Mouse (Mus musculus) MEL (cell line): ENCODE measurements around the gene Rin1. TPM values are rescaled to one million over a fixed set of nuclear protein-coding genes. Genes with fewer than 3 reads are reported as not detected.
A peak's percentile ranks its signal among the peaks of the same experiment; 100 is the strongest.

Source experiments
- DNase-seq: peaks from one replicate; pipeline ENCODE4 v3.0.0; 2011; ENCODE audit warnings: low read depth, low spot score
- H3K27ac ChIP-seq: 2 replicates; pipeline ENCODE4 v1.5.1; 2012; ENCODE audit warnings: low read depth, mild to moderate bottlenecking, control low read depth, low read length, moderate library complexity; ENCODE audit not compliant: control insufficient read depth
- H3K27me3 ChIP-seq, 2 experiments: fragments of 150-350 bp in 1 of 2; sonication (generic) in 1 of 2; 2 replicates each; pipeline ENCODE4 v1.6.1; 2012; ENCODE audit warnings: low read length in 2 of 2, mild to moderate bottlenecking in 2 of 2, improper control_type of control experiment in 1 of 2, moderate library complexity in 1 of 2; ENCODE audit not compliant: insufficient read depth in 2 of 2, control insufficient read depth in 1 of 2
- H3K36me3 ChIP-seq, 2 experiments: 2 replicates each; pipeline ENCODE4 v1.6.1; 2012 to 2014; ENCODE audit warnings: low read length in 2 of 2, improper control_type of control experiment in 1 of 2, inconsistent platforms in 1 of 2, mild to moderate bottlenecking in 1 of 2; ENCODE audit not compliant: insufficient read depth in 2 of 2, control insufficient read depth in 1 of 2
- H3K4me1 ChIP-seq, 2 experiments: fragments of 150-350 bp in 1 of 2; sonication (generic) in 1 of 2; 2 replicates each; pipeline ENCODE4 v1.6.1; 2012; ENCODE audit warnings: low read length in 2 of 2, improper control_type of control experiment in 1 of 2, mild to moderate bottlenecking in 1 of 2; ENCODE audit not compliant: insufficient read depth in 2 of 2, control insufficient read depth in 1 of 2
- H3K4me3 ChIP-seq, 2 experiments: fragments of 150-350 bp in 1 of 2; sonication (generic) in 1 of 2; 2 replicates each; pipeline ENCODE4 v1.5.1; 2012; ENCODE audit warnings: low read depth in 2 of 2, low read length in 2 of 2, mild to moderate bottlenecking in 2 of 2, moderate library complexity in 2 of 2, control low read depth in 1 of 2, improper control_type of control experiment in 1 of 2; ENCODE audit not compliant: control insufficient read depth in 1 of 2, insufficient read depth in 1 of 2
- H3K79me2 ChIP-seq: 2 replicates; pipeline ENCODE4 v1.6.1; 2012; ENCODE audit warnings: mild to moderate bottlenecking, low read length, moderate library complexity; ENCODE audit not compliant: control insufficient read depth, poor library complexity, insufficient read depth
- H3K9ac ChIP-seq: 2 replicates; pipeline ENCODE4 v1.6.1; 2012; ENCODE audit warnings: low read depth, mild to moderate bottlenecking, control low read depth, low read length, moderate library complexity; ENCODE audit not compliant: control insufficient read depth, poor library complexity, severe bottlenecking
- H3K9me3 ChIP-seq: fragments of 150-350 bp; sonication (generic); replicated peaks from 2 replicates; pipeline ENCODE4 v1.6.1; 2012; ENCODE audit warnings: mild to moderate bottlenecking, low read length, improper control_type of control experiment, moderate library complexity; ENCODE audit not compliant: insufficient read depth
- BHLHE40 ChIP-seq: IDR thresholded peaks from 2 replicates; pipeline ENCODE4 v1.6.1; 2012; ENCODE audit warnings: low read depth, mild to moderate bottlenecking, inconsistent platforms, low read length, improper control_type of control experiment, borderline replicate concordance
- E2F4 ChIP-seq: IDR thresholded peaks from 2 replicates; pipeline ENCODE4 v1.6.1; 2011; ENCODE audit warnings: low read depth, low read length, improper control_type of control experiment, borderline replicate concordance
- EP300 ChIP-seq, 2 experiments: IDR thresholded peaks; 2 replicates each; pipeline ENCODE4 v1.6.1; 2011; ENCODE audit warnings: improper control_type of control experiment in 2 of 2, low read length in 2 of 2, low read depth in 1 of 2, mild to moderate bottlenecking in 1 of 2
- ETS1 ChIP-seq: IDR thresholded peaks from 2 replicates; pipeline ENCODE4 v1.6.1; 2012; ENCODE audit warnings: low read depth, mild to moderate bottlenecking, inconsistent platforms, low read length, improper control_type of control experiment, moderate library complexity
- GABPA ChIP-seq: IDR thresholded peaks from 2 replicates; pipeline ENCODE4 v1.6.1; 2012; ENCODE audit warnings: low read depth, mild to moderate bottlenecking, inconsistent platforms, low read length, improper control_type of control experiment, moderate library complexity
- POLR2A ChIP-seq, 2 experiments: IDR thresholded peaks; 2 replicates each; pipeline ENCODE4 v1.6.1; 2011 to 2012; ENCODE audit warnings: low read length in 2 of 2, mild to moderate bottlenecking in 2 of 2, control low read depth in 1 of 2, improper control_type of control experiment in 1 of 2, low read depth in 1 of 2, moderate library complexity in 1 of 2; ENCODE audit not compliant: control insufficient read depth in 1 of 2, insufficient read depth in 1 of 2, poor library complexity in 1 of 2
- RCOR1 ChIP-seq: IDR thresholded peaks from 2 replicates; pipeline ENCODE4 v1.6.1; 2012; ENCODE audit warnings: low read depth, mild to moderate bottlenecking, inconsistent platforms, low read length, improper control_type of control experiment
- SIN3A ChIP-seq: IDR thresholded peaks from 2 replicates; pipeline ENCODE4 v1.6.1; 2012; ENCODE audit warnings: low read length, improper control_type of control experiment, inconsistent platforms
- SMC3 ChIP-seq: IDR thresholded peaks from 2 replicates; pipeline ENCODE4 v1.6.1; 2011; ENCODE audit warnings: low read depth, low read length, improper control_type of control experiment
- TBP ChIP-seq: IDR thresholded peaks from 2 replicates; pipeline ENCODE4 v1.8.0; 2011; ENCODE audit warnings: low read depth, low read length, improper control_type of control experiment
- UBTF ChIP-seq: IDR thresholded peaks from 2 replicates; pipeline ENCODE4 v1.6.1; 2012; ENCODE audit warnings: low read depth, mild to moderate bottlenecking, inconsistent platforms, low read length, improper control_type of control experiment, moderate library complexity, borderline replicate concordance; ENCODE audit not compliant: insufficient read depth
- USF1 ChIP-seq: IDR thresholded peaks from 2 replicates; pipeline ENCODE4 v1.6.1; 2014; ENCODE audit warnings: low read depth, mild to moderate bottlenecking, inconsistent platforms, low read length, improper control_type of control experiment, moderate library complexity
- USF2 ChIP-seq, 2 experiments: IDR thresholded peaks; 2 replicates each; pipeline ENCODE4 v1.6.1; 2011 to 2012; ENCODE audit warnings: improper control_type of control experiment in 2 of 2, low read length in 2 of 2, borderline replicate concordance in 1 of 2, inconsistent platforms in 1 of 2, low read depth in 1 of 2, mild to moderate bottlenecking in 1 of 2; ENCODE audit not compliant: insufficient read depth in 1 of 2
- ZKSCAN1 ChIP-seq: IDR thresholded peaks from 2 replicates; pipeline ENCODE4 v1.6.1; 2012; ENCODE audit warnings: low read depth, mild to moderate bottlenecking, inconsistent platforms, low read length, improper control_type of control experiment, moderate library complexity
- polyA plus RNA-seq, 2 experiments: library from polyadenylated mRNA; stranded (reverse) in 1 of 2; unstranded in 1 of 2; fragments of >175 nt in 1 of 2; fragments of >200 nt in 1 of 2; gene quantifications; 2 replicates each; pipeline versions ENCODE4 v1.2.1 to v1.2.4; 2012; ENCODE audit warnings: low replicate concordance in 2 of 2, low read depth in 1 of 2; ENCODE audit not compliant: insufficient read length in 2 of 2, insufficient read depth in 1 of 2, missing spikeins in 1 of 2
- total RNA-seq: library from RNA; depleted of rRNA; stranded (reverse); fragments of 300-350 nt; gene quantifications from 2 replicates; pipeline ENCODE4 v1.2.3, GENCODE M21; 2012

The Rin1 gene
- total and polyA plus RNA-seq, 3 experiments, result 0.42 to 1.3 TPM; not detected in 1

DNA sequence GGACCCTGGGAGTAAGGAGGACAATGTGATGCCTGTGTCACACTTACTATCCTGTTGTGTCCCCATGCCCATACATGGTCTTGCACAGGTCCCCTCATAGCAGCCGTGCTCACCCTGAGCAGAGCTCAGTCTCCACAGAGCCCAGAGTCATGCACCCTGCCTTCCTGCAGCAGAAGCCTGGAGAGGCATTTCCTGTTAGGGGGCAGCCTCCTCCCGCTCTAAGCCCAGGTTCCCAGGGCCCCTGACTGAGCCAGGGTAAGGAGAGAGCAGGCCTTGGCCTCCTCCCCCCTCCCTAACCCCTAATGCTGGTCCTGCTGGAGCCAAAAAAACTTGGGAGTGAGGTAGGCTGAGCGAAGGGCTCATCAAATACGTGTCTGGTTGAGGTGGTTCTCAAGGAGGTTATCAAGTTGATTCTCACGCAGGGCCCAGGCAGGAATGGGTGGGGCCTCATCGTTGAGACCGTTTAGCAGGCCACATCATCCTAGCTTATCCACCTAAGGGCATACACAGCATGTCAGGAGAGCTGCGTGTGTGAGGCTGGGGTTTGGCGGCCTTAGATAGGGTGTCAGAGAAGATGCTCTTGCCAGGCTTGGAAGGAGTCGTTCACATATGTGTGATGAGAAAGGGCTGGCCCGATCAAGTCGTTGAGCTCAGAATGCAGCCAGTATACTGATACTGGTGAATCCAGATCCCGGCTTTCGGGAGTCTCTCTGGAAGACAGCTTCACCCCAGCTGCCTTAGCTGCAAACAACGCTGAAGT lies 16.9 kb downstream of the Rin1 start (continued):
- peak; percentile 8 to 64; a peak in 3 of 4 replicates for TF ChIP-seq EP300 (IDR thresholded peaks at IDR 0.05; ENCODE audit: low read depth in 1 of 2, low read length in 2 of 2)
- TF ChIP-seq POLR2A (IDR thresholded peaks at IDR 0.05; ENCODE audit: control insufficient read depth in 1 of 2, insufficient read depth in 1 of 2, low read depth in 1 of 2, low read length in 2 of 2, poor library complexity in 1 of 2), result peak; percentile 11 to 49; a peak in 2 of 4 replicates
- TF ChIP-seq USF1, result no peak
- 0 out of 2 replicates have a peak, but pooled peaks have one; percentile 30 for TF ChIP-seq E2F4

DNA sequence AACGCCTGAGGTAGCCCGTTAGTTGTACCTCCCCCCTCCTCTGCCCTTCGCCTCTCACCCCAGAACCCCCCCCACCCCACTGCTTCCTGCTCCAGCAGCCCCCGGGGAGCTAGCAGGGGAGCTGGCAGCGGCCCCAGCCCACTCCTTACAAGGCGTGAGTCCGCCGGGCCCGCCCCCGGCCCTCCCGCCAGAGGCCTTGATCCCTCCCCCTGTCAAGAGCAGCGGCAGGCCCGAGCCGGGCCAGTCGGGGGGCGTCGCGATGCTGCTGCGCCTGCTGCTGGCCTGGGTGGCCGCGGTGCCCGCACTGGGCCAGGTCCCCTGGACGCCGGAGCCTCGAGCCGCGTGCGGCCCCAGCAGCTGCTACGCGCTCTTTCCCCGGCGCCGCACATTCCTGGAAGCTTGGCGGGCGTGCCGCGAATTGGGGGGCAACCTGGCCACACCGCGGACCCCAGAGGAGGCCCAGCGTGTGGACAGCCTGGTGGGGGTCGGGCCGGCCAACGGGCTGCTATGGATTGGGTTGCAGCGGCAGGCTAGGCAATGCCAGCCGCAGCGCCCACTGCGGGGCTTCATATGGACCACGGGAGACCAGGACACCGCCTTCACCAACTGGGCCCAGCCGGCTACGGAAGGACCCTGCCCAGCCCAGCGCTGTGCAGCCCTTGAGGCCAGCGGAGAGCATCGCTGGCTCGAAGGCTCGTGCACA lies 17.7 kb downstream of the Rin1 start, which contains the start of gene Cd248:
Gene Cd248, plus strand, starts transcription at position 212 of the 703 bp plus-strand sequence.
- peaks cover 0 to 4% of the 10 kb centered on the region in 2 experiments; a peak in 1 of 4 replicates for H3K36me3 ChIP-seq
- H3K9ac ChIP-seq, result peak within 1 kb of the TSS; percentile 70
- H3K79me2 ChIP-seq, result peaks cover 2% of the 10 kb centered on the region; the same call in 1 of the 2 replicates
- H3K4me1 ChIP-seq, result peaks cover 5 to 31% of the 10 kb centered on the region in 2 experiments
- H3K4me3 ChIP-seq, result peak within 1 kb of the TSS; percentile 49 to 62
- no peaks in the 10 kb centered on the region for H3K9me3 ChIP-seq
- H3K27me3 ChIP-seq, result no peaks in the 10 kb centered on the region
- DNase-seq, result peak; percentile 89
- H3K27ac ChIP-seq, result peak within 1 kb of the TSS; percentile 72
- TF ChIP-seq SIN3A, result no peak
- 0 out of 2 replicates have a peak, but pooled peaks have one; percentile 21 for TF ChIP-seq UBTF
- TF ChIP-seq POLR2A (IDR thresholded peaks at IDR 0.05; ENCODE audit: control insufficient read depth in 1 of 2, insufficient read depth in 1 of 2, low read depth in 1 of 2, low read length in 2 of 2, poor library complexity in 1 of 2), result 0 out of 4 replicates have a peak, but pooled peaks of 1 of the 2 experiments have one; percentile 9
- TF ChIP-seq, all 39 proteins: peak for 2

DNA sequence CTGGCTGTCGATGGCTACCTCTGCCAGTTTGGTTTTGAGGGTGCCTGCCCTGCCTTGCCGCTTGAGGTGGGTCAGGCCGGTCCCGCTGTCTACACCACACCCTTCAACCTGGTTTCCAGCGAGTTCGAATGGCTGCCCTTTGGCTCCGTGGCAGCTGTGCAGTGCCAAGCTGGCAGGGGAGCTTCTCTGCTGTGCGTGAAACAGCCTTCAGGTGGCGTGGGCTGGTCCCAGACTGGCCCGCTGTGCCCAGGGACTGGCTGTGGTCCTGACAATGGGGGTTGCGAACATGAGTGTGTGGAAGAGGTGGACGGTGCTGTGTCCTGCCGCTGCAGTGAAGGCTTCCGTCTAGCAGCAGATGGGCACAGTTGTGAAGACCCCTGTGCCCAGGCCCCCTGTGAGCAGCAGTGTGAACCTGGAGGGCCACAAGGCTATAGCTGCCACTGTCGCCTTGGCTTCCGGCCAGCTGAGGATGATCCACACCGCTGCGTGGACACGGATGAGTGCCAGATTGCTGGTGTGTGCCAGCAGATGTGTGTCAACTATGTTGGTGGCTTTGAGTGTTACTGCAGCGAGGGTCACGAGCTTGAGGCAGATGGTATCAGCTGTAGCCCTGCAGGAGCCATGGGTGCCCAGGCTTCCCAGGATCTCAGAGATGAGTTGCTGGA lies 18.4 kb downstream of the Rin1 start:
- peaks cover 0 to 4% of the 10 kb centered on the region in 2 experiments; a peak in 1 of 4 replicates for H3K36me3 ChIP-seq
- no peak overlapping the region for H3K27ac ChIP-seq
- peak overlapping the region; percentile 70; the same call in 1 of the 2 replicates for H3K9ac ChIP-seq
- no peak for DNase-seq
- H3K4me3 ChIP-seq, result peak overlapping the region; percentile 49 to 62; a peak in 2 of 4 replicates
- TF ChIP-seq E2F4 (no peak), TBP (no peak), GABPA (no peak), EP300 (IDR thresholded peaks at IDR 0.05; ENCODE audit: low read depth in 1 of 2, low read length in 2 of 2) (no peak), RCOR1 (no peak), USF2 (IDR thresholded peaks at IDR 0.05; ENCODE audit: borderline replicate concordance in 1 of 2, insufficient read depth in 1 of 2, low read depth in 1 of 2, low read length in 2 of 2) (no peak), ETS1 (no peak), SMC3 (no peak), BHLHE40 (no peak), ZKSCAN1 (no peak)
- H3K27me3 ChIP-seq, result no peaks in the 10 kb centered on the region
- peaks cover 2% of the 10 kb centered on the region; the same call in 1 of the 2 replicates for H3K79me2 ChIP-seq
- peaks cover 5 to 34% of the 10 kb centered on the region in 2 experiments for H3K4me1 ChIP-seq
- no peaks in the 10 kb centered on the region for H3K9me3 ChIP-seq
